Mouse (Mus musculus): ENCODE measurements around the gene Yju2. TPM values are rescaled to one million over a fixed set of nuclear protein-coding genes. Genes with fewer than 3 reads are reported as not detected.

Gene Yju2
- total RNA-seq, 2 experiments from 2014 or later, result 16.9 to 17.5 TPM

GRCm38 (mm10) chr17:56006956-56007355, 48.1 kb downstream of the Yju2 start:
- DNase-seq (ENCODE audit: low spot score in 2 of 2), result no peak

DNA sequence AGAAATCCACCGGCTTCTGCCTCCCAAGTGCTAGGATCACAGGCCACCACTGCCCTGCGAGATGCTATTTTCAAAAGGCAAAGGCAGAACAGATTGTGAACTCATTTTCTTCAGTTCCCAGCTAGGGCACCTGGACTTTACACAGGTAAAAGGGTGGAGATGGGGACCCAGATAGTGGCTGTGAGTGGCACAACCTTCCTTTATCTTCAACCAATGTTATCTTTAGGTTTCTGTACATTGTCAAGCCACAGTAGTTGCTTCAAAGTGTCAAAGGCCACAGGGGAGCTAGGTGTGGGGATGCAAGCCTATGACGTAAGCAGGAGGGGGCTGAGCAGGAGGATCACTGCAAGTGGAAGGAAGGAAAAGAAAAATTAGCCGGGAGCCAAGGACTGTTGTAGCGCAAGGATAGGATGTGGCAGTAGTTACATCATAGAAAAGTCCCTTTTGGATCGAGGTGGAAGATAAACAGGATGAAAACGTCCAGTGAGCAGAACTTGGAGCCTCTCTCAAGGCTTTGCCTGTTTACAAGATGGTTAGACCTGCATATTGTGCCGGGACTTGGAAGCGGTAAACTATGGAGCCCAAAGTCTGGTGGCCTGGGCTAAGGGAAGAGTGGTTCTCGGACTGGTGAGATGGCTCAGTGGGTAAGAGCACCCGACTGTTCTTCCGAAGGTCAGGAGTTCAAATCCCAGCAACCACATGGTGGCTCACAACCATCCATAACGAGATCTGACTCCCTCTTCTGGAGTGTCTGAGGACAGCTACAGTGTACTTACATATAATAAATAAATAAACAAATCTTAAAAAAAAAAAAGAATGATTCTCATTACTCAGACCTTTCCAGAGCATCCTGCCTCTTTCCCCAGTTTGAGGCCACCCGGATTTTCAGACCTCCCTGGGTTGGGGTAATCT, 48.8 kb downstream of the Yju2 start:
- no peak for DNase-seq (ENCODE audit: low spot score in 2 of 2)

GRCm38 (mm10) chr17:56008356-56009087, 49.6 kb downstream of the Yju2 start:
- DNase-seq (ENCODE audit: low spot score in 2 of 2), result peak; percentile 90 to 97

GRCm38 (mm10) chr17:56009088-56009961, 50.4 kb downstream of the Yju2 start:
- DNase-seq (ENCODE audit: low spot score in 2 of 2), result peak; percentile 90 to 94

DNA sequence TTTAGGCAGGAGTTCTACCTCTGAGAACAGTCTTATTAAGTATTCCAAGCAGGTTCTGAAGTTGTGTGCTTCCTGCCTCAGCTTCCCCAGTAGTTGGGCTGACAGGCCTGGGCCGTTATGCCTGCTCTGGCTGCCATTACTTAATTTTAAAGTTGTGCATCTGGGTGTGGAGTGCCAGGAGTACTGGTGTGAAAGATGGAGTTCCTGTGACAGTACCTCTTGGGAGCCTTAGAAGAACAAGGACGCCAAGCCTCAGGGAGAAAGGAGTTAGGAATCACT, 51.0 kb downstream of the Yju2 start:
- no peak for DNase-seq (ENCODE audit: low spot score in 2 of 2)

GRCm38 (mm10) chr17:56010255-56010654, 51.4 kb downstream of the Yju2 start:
- DNase-seq (ENCODE audit: low spot score in 2 of 2), result no peak

DNA sequence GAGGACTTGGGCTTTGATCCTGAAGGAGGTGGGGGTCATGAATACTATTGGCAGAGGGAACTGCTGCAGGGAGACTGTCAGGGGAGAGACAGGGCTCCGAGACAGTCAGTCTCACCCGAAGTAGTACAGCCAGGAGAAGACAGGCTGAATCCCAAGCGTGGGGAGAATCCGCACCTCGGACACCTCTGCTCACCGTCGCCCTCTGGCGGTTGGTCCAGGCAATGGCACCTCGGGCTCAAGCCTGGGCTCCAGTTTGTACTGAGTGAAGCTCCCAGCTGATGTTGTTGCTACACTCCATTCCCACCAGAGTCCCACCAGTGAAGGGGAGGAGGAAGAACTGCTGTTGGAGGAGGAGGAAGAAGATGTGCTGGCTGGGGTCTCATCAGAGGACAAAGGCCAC, 51.8 kb downstream of the Yju2 start:
- peak in 1 of 2 experiments; percentile 87 for DNase-seq (ENCODE audit: low spot score in 2 of 2)

- no peak for DNase-seq (ENCODE audit: low spot score in 2 of 2)
Observed at GRCm38 (mm10) chr17:56011441-56011840, 52.5 kb downstream of the Yju2 start.

- DNase-seq (ENCODE audit: low spot score in 2 of 2), result no peak
Observed at GRCm38 (mm10) chr17:56015293-56015692, 56.4 kb downstream of the Yju2 start.

GRCm38 (mm10) chr17:56016382-56016781, 57.5 kb downstream of the Yju2 start:
- no peak for DNase-seq (ENCODE audit: low spot score in 2 of 2)

DNA sequence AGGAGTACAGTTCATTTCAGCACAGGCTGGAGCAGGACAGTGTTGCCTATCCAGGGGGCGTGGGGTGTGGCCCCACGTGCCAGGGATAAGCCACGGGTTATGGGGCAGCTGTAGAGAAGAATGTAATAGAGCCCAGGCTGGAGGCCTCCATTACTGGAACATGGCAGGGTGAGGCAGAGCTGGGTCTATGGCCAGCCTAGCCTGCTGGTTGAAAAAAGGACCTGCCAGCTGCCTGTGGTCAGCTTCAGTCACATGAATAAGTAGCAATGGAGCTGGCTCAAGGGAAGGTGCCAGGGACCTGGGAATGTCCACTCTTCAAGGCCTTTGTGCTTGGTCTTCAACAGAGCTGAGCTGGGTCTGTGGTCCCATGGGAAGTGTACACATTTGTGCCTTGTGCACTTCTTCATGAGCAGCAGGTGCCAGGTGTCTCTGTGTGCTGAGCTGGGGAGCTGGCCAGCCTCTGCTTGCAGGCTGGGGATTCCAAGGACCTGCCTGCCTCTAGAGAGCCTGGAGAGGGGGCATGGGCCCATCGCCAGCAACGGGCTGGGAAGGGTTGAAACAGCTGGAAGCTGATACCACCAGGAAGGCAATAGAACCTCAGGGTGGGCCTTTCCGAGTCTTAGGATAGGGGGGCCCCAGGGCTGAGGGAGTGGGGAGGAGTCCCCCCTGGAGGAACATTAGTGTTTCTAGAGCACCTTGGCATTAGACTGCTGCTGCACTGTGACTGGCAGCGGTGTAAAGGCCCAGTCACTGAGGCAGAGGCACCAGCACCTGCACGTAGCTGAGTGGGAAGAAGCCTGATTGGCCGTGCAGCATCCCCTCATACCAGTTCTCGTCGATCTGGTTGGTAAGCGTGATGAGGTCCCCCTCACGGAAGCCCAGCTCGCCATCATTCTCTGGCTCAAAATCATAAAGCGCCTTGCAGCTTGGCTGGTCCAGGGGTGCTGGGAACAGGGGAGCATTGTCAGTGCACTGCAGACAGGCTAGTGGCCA, 58.2 kb downstream of the Yju2 start:
- no peak for DNase-seq (ENCODE audit: low spot score in 2 of 2)

GRCm38 (mm10) chr17:56017848-56018247, 58.9 kb downstream of the Yju2 start:
- DNase-seq (ENCODE audit: low spot score in 2 of 2), result no peak

Other genes starting within 250 kb of the Yju2 start
- 1 to 10 TPM; 4.6 to 8.1 TPM for gene Pot1b, start 246.5 kb upstream of the Yju2 start, total RNA-seq (2021)
- gene Adgre4, start 209.1 kb upstream of the Yju2 start, total RNA-seq (2021), result under 1 TPM in 1 of 2 experiments, not detected in 1; 0.07 TPM
- 1 to 10 TPM; 4.7 to 5.9 TPM for gene Zfp119a, start 80.2 kb upstream of the Yju2 start, total RNA-seq (2021)
- gene Zfp959, start 67.0 kb upstream of the Yju2 start, total RNA-seq (2021), result 1 to 10 TPM; 6.2 to 6.5 TPM
- gene Zfp119b, start 9.6 kb upstream of the Yju2 start, total RNA-seq (2021), result 1 to 10 TPM; 2.9 to 3.6 TPM
- gene Ebi3, start 6.5 kb upstream of the Yju2 start, total RNA-seq (2021), result 1 to 10 TPM; 1.4 to 1.5 TPM
- gene Shd, start 11.4 kb downstream of the Yju2 start, total RNA-seq (2021), result 10 to 100 TPM; 21.1 to 21.2 TPM
- gene Fsd1, start 27.4 kb downstream of the Yju2 start, total RNA-seq (2021), result 10 to 100 TPM; 68.1 to 68.2 TPM
- 1 to 10 TPM; 1.4 to 2.1 TPM for gene Stap2, start 46.5 kb downstream of the Yju2 start, total RNA-seq (2021)
- gene Mpnd, start 46.6 kb downstream of the Yju2 start, total RNA-seq (2021), result 100 to 1,000 TPM; 106 to 111 TPM
- 10 to 100 TPM; 53.9 to 57.8 TPM for gene Sh3gl1, start 77.5 kb downstream of the Yju2 start, total RNA-seq (2021)
- gene Chaf1a, start 81.3 kb downstream of the Yju2 start, total RNA-seq (2021), result 1 to 10 TPM; 2.0 to 3.0 TPM
- 10 to 100 TPM; 85.7 to 90.6 TPM for gene Ubxn6, start 115.9 kb downstream of the Yju2 start, total RNA-seq (2021)
- gene Hdgfl2, start 120.5 kb downstream of the Yju2 start, total RNA-seq (2021), result 100 to 1,000 TPM; 105 to 107 TPM
- 10 to 100 TPM; 16.3 to 16.9 TPM for gene Plin4, start 150.7 kb downstream of the Yju2 start, total RNA-seq (2021)
- gene Plin5, start 158.5 kb downstream of the Yju2 start, total RNA-seq (2021), result 1 to 10 TPM in 1 of 2 experiments, under 1 TPM in 1; 0.67 to 1.1 TPM
- gene Lrg1, start 162.9 kb downstream of the Yju2 start, total RNA-seq (2021), result 1 to 10 TPM in 1 of 2 experiments, under 1 TPM in 1; 0.61 to 1.0 TPM
- 100 to 1,000 TPM; 128 to 130 TPM for gene Sema6b, start 181.2 kb downstream of the Yju2 start, total RNA-seq (2021)
- 1 to 10 TPM; 4.6 to 6.1 TPM for gene Tnfaip8l1, start 203.4 kb downstream of the Yju2 start, total RNA-seq (2021)
- 10 to 100 TPM; 41.7 to 44.3 TPM for gene Mydgf, start 224.8 kb downstream of the Yju2 start, total RNA-seq (2021)

All from layer of hippocampus, adult 18-20 months (tissue).